Mouse (Mus musculus) regulatory T cell (primary cell): ENCODE measurements around the gene Tnfrsf9.
"Not testable (repeated sequence)": the region's sequence is repeated elsewhere in the genome, so short reads cannot be mapped to it uniquely, and the experiment has no call there.

Experiments
- in situ Hi-C: fragments of 300-600 bp; cut with MboI, MseI; formaldehyde crosslinking; loops from one replicate; pipeline ENCODE4 v1.15.1; 2025; ENCODE audit warnings: high pct_unique_total_duplicates

Tnfrsf9 gene

DNA sequence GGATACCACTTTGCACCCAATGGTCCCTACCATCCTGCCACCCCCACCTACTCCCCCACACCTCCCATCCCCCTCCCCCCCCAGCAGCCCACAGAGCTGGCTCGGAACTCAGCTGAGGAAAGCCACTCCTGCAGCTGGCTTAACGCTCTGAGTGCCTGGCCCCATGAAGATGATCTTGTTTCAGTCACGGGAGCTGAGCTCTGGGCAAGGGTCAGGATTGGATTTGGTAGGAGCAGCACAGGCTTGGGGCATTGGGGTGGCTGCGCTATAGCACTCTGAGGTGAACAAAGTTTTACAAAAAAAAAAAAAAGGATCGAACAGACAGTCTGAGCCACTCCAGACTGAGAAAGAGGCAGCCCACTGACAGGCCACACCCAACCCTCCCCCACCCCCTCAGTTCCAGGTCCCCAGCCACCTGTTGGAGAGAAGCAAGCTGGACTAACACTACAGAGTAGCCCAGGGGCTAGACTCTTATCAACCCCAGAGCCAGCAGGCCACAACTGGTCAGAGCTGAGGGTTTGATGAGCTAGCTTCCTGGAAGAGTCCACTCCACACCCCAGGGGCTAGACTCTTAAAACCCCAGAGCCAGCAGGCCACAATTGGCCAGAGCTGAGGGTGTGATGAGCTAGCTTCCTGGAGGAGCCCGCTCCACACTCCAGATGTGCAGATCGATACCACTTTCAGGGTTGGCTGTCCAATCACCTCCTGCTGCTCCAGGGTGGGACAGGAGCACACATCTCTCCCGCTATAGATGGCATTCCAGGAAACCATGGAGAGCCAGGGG is 19.5 kb upstream of the Tnfrsf9 start:
- in situ Hi-C loops, result loop anchor here (25.0 kb wide), 1 partner anchor 233 kb away; the partner anchor contains the start of gene Slc45a1

DNA sequence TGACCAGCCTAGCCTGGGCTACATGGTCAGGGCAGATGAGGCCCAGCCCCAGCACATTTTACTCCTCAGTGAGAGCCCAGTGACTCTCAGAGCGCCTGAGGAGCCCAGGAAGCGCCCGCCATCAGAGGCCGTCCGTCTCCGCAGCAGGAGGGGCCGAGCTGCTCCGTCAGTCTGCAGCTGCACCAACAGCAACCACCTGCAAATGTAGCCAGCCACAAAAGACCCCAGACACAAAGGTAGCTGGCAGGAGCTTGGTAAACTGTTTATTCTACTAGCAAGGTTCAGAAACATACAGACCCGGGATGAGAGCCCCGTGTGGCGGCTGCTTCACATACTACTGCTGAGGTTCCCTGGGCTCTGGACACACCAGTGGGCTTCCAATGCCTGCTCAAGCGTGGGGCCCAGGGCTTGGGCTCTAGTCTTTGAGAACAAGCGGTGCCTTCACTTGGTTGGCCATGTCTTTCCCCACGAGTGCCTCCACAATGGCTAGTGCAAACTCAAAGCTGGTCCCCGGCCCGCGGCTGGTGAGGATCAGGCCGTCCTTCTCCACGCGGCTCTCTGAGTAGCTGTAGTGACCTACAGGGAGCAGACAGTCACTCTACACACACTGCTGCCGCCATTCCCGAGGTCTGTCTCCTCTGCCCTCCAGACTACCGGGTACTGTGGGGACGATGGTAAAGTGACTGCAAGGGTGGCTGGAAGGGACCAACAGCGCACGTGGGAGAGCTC is 17.3 kb upstream of the Tnfrsf9 start:
- in situ Hi-C loops, result loop anchor here (25.0 kb wide), 1 partner anchor 235 kb away; the partner anchor contains the start of gene Slc45a1

DNA sequence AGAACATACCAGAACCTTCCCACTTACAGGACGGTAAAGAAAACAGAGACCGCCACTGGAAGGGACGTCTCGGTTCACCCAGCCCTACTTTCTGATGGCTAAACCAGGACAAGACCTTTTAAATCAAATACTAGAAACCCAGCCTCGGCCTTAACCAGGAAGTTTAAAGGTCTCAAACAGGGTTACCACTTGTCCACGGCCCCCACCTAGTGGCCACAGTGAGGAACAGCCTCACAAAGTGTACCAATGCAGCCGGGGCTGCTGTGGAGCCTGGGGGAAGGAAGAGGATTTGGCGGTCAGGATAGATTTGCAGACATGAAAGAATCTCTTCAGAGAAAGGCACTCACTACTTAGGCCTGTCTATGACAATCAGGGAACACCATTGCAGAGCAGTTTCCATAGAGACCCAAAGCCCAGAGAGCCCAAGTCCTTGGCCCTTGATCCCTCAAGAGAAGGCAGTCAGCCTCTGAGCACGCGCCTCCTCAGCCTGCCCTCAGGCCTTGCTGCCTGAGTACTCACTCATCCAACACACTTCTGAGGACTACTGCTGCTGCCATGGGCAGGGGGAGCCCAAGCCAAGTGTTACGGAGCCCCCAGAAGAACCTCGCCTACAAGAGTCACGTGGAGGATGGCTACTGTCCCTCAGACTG is 15.5 kb upstream of the Tnfrsf9 start:
- in situ Hi-C loops, result loop anchor here (25.0 kb wide), 1 partner anchor 237 kb away; the partner anchor contains the start of gene Slc45a1

DNA sequence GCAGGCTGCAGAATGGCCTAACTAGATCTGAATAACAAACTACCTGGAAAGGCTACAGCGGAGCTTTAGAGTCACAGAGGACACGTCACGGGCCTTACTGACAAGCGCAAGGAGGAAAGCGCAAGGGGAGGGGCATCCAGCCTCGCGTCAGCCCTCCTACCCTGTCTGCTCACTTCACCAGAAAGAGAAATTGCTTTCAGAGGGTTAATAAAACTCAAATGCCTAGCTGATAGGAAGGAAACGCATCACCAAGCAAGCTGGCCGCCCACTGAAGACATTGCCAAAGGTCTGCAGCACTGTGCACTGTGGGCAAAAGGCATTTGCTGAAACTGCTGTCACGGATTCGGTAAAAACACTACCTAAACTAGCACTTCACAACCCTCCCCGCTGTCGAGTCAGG is 13.9 kb upstream of the Tnfrsf9 start:
- in situ Hi-C loops, result no loop called here

DNA sequence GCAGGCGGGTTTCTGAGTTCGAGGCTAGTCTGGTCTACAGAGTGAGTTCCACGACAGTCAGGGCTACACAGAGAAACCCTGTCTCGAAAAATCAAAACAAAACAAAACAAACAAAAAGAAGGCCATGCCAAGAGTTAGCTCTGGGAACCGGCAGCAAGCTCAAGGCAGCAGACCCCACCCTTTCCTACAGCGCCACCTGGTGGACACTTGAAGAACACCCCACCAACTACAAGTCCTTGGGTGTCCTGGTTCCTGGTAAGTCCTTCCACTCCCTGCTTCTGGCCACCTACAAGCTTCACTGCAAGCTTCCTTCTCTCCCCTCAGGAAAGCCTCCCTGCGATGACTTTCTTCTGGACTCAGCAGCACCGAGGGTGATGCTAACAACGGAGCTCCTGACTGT is 12.7 kb upstream of the Tnfrsf9 start:
- in situ Hi-C loops, result no loop called here

DNA sequence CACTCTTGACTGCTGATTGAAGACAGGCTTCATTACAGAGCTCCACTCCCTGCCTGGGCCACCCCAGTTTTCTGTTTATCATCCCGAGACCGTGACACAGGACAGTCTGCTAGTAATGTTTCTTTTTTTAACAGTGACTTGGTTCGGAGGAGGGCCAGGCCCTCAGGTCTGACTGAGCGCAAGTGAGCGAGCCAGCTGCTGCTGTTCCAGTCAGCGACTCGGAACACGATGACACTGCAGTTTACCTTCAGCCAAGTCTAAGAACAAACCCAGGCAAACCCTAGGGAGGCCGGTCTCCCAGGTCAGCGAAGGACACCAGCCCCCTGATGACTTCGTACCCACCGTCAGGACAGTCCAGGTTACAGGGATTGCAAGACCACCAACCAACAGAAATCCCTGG is 12.3 kb upstream of the Tnfrsf9 start:
- in situ Hi-C loops, result no loop called here

DNA sequence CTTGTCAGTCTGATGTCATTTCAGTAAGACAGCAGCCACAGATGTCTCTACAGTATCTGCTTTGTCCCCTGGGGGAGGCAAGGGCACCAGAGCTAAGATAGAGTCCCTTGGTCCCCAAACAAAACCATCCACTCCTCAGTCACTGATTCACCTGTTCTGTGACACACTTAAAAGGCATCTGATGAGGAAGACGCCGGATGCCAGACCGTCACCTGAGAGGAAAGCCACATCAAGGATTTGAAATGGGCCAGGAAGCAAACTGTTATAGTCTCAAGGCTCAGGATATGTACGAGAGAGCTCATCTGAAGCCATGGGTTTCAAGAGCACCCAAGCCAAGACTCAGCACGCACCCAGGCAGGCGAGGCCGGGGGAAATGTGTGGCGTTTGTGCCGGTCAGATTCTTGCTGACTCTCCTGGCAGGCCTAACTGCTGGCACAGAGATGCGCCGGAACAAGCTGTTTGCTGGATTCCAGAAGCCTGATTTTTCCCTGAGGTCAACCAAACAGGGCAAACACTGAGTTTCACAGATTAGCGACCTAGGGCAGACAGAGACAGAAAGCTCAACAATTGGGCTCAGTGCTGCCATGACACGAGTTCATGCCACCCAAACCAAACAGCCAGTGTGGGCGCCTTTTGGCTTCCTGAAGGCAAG is 11.1 kb upstream of the Tnfrsf9 start:
- in situ Hi-C loops, result no loop called here

DNA sequence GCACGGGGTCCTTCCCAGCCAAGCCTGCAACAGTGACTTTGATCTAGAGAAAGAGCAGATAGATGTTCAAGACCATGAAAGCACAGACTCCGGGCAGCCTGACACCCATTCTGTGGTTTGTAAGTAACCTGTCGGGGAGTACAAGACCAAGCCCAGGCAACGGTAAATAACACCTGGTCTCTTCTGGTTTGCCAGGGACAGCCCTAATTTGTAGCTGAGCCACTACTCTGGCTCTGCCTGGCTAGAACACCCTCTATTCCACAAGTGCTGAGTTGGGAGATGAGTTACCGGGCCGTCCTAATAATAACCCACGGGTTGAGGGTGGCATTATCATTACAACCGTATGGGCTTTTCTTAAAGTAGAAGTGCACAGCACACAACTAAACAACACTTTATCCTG is 7.3 kb upstream of the Tnfrsf9 start:
- in situ Hi-C loops, result no loop called here

DNA sequence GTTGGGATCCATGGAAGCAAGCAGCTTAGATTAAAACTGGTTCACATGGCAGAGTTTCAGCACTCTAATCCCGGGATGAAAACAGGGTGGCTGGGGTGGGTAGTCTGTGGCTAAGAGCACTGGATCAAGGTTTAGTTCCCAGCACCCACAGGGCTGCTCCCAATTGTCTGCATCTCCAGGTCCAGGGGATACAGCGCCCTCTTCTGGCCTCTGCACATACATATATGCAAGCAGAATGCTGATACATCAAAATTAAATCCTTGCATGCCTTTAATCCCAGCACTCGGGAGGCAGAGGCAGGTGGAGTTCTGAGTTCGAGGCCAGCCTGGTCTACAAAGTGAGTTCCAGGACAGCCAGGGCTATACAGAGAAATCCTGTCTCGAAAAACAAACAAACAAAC is 5.8 kb upstream of the Tnfrsf9 start:
- in situ Hi-C loops, result not testable (repeated sequence)

DNA sequence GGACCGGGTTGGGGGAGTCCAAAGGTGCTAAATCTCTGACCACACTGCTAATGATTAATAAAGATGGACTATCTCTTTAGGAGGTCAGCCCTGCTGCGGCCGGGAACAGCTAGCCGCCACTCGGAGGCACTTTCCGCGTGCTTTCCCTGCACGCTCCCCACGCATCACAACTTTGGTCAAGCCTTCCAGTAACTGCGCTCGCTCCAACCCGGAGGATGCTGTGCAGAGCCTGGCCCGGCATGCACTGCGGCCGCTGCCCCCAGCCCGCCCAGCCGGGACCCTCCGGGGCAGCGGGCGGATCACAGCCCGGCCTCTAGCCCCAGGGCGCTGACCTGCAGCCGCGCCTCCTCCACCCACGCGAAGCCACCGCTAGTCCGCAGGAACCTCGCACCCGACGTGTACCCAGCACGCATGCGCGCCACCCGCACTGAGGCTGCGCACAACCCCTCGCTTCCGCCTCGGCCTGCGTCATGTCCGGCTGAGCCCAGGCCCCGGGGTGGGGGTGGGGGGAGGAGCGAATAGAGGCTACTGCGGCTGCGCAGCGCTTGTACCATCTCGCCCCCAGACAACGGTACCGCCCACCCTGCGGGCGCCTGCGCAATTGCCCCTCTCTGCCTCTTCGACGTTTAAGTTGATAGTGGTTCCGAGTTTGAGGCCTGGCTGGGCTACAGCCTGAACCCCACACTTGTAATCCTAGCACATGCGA is 4.8 kb upstream of the Tnfrsf9 start:
- in situ Hi-C loops, result loop anchor here (10.0 kb wide), 2 partner anchors 1215 kb away; no protein-coding TSS in a partner anchor

DNA sequence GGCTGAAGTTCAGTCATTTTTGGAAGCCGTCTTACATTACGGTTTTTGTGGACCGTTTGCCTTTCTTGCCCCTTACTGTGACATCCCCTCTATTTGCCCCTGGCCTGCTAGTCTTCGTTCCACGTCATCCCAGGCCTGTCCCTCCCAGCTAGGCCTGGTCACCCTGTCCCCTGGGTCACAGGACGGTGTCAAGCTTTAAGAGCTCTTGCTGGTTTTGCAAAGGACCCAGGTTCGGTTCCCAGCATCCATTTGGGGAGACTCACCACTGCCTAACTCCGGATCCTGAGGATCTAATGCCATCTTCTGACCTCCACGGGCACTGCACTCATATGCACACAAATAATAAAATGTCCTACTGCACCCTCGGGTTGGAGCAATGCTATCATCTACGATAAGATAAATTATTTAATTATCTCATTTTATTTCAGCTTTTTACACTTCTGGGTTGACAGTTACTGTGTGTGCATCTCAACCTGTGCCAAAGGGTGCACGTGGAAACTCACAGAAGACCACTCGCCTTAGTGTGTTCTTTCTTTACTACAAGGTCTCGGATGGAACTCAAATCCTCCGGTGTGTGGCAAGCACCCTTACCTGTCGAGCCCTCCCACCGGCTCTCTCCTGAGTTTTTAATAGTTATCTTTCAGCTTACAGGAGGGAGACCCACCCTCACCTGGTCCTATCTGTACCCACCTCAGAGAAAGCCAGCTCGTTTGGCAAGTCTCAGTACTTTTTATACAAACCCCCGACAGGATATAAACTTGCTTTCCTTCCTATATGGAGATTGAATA is 4.0 kb upstream of the Tnfrsf9 start:
- in situ Hi-C loops, result loop anchor here (10.0 kb wide), 2 partner anchors 1214 to 1216 kb away; no protein-coding TSS in a partner anchor

DNA sequence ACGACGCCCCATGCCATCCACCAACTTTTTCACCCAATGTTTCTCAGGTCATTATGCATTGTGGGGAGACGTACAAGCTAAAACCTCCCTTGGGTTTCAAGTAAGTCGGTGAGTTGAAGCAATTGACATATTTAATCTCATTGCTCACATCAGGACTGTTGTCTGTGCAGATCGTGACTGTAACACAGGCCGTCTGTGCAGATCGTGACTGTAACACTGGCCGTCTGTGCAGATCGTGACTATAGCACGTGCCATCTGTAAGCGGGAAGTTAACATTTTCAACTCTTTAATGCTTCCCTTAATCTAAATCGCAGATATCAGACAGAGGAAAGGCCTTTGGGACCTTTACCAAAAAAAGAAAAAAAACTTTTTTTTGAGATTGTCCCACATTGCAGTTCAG is 619 bp upstream of the Tnfrsf9 start:
- in situ Hi-C loops, result loop anchor here (10.0 kb wide), 2 partner anchors 1211 to 1219 kb away; no protein-coding TSS in a partner anchor

DNA sequence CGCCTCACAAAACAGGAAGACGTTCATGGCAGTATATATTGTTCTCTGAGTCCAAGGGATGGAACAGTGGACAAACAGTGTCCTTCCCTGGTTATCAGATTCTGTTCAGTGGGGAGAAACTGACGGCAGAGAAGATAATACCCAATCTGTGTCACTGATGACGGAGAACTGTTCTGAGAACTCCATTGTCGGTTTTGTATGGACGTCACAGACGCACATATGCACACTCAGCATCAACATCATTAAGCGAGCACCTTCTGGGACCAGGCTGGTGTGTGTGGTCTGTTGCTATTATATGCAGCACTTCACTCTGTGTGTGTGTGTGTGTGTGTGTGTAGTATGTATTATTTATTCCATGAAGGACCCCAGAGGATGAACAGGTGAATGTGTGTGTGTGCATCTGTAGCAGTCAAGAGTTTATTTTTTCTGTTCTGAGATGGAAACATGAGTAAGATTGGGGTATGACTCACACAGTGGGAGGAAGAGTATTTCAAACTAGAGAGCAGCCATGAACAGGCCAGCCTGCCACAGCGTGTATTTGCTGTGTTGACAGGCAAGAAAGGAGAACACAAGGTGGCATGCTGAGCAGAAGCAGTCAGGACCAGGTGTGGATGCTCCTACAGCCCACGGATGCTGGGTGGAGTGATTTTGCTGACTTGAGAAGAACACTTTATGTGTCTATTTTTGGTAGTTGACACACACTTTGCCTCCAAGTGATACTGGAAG is 982 bp downstream of the Tnfrsf9 start:
- in situ Hi-C loops, result loop anchor here (10.0 kb wide), 2 partner anchors 1209 to 1221 kb away; no protein-coding TSS in a partner anchor

DNA sequence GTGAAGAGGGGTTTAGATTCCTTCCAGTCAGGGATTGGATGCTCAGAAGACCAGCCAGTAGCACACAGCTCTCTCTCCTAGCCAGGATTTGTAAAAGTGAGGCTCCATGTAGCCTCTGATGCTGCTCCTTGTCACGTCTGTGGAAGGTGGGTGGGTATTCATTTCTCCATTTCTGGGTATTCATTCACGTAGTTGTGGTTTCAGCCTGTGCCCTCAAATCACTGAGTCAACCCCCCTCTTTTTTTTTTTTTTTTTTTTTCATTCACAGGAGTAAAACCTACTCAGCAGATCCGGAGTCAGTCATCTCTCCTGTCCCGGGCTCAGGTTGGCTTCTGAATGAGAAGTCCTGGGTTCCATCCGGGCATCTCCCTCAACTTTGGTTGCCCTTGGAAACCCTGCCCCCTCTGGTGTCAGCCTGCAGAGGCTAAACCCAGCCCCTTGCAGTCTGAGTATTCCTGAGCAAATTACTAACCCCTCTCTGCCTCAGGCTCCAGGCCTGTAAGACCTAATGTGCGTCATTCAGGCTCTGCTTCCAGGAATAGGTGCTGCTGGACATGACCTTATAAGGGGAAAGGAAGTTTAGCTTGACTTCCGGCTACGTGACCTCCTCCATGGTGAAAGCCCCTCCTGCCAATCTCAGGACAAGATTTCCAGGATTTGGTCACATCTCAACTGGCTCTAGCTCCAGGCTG is 3.1 kb downstream of the Tnfrsf9 start:
- in situ Hi-C loops, result loop anchor here (10.0 kb wide), 2 partner anchors 1207 to 1223 kb away; no protein-coding TSS in a partner anchor

DNA sequence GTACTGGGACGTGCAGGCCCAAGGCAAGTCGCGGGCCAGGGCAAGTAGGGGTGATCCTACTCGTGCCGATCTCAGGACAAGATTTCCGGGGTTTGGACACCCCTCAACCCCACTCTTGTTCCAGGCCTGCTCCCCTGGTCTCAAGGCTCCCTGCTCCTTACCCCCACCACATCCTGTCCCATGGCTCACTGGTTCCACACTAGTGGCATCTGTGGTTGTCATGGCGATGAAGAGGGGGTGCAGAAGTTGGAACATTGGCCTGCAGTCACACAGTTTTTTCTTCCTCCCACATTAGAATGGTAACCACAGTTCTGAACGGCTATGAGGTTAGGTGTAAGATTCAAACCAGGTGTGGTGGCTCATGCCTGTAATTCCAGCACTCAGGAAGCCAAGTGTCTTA is 6.8 kb downstream of the Tnfrsf9 start:
- in situ Hi-C loops, result no loop called here

DNA sequence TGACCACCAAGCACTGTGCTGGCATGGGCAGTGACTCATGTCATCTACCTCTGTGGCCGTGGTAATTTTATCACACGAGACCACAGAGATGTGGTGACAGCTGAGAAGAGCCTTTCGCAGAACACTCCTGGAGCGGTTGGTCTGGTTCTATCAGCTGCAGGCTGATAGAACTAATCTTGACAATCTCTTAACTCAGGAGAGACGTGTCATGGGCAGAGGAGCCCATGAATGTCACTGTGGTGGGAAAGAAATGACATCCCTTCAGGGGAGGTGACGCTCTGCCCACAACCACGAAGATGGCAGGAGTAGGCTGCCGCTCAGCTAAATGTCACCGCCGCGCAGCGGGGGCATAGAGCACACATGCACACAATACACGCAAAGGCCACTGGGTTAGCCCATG is 9.9 kb downstream of the Tnfrsf9 start:
- in situ Hi-C loops, result no loop called here

DNA sequence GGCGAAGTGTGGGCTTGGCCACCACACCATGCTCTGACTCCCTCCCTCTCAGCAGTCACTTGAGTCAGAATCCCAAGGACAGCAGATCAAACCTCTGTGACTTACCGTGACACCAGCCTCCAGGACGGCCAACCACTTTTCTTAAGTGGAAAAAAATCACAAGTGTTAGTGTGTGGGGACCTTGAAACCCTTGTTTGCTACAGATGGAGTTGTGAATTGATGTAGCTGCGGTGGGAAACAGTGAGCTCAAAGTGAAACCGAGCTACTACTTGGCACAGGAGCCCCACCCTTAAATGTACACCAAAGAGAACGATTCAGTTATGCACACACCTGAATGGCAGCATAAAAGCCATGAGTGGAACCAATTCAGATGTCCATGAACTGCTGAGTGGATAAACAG is 10.6 kb downstream of the Tnfrsf9 start:
- in situ Hi-C loops, result no loop called here

DNA sequence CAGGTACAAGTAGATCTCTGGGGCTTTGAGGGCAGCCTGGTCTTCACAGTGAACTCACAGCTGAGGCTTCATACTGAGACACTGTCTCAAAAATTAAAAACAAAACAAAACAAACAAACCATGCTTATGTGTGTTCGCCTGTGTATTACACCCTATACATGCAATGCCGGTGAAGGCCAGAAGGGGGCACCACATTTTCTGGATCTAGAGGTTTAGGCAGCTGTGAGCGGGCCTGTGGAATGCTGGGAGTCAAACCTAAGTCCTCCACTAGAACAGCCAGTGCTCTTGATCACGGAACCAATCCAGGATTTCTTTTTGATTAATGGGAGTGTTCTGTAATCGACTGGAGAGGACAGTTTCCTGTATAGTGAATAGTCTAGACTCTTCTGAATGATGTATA is 11.6 kb downstream of the Tnfrsf9 start:
- in situ Hi-C loops, result no loop called here
